12 mouse cellular contexts compared by ENCODE assay signal in the genomic region with DNA sequence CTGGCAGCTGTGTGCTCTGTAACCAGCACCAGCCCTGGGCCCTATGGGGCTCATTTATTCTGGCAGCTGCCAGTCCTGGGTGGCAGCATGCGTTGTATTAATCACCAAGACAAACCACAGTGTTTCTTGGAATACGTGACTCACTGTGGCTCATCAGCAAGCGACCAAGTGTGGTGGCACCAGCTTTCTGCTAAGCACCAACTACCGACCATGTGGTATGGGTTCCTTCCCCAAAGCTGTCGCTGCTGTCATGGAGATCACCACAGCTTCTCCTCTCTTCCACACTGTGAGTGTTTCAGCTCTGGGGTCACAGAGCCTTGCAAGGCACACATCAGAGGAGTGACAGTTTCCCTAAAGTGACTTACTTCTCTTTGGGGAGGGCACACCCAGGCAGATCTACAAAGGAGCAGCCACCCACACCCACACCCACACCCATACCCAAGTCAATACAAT.
DNase-seq lines count a peak whose midpoint lies in the region; ATAC-seq lines count a peak whose summit lies in the region.
"Had no signal": no experiment of that assay in that cellular context is flagged by ENCODE, and none has a peak within 500 bp of the region (broad histone marks: within the 10 kb centered on the region; RNA-seq: fewer than 3 reads in every experiment).

No protein-coding gene starts in this region.

- no peaks in the 10 kb centered on the region for H3K9me3 ChIP-seq in liver, embryonic 13.5 days (replicated peaks)
- H3K9me3 ChIP-seq: hindbrain, embryonic 13.5 days had no signal

- peak; percentile 19 for DNase-seq in spleen, adult 12 weeks (ENCODE audit: low spot score)
- no peak for DNase-seq in spleen, postnatal 14 days (ENCODE audit: low spot score in 2 of 2)
- DNase-seq in brain, adult 2 months (ENCODE audit: low read depth, low spot score) = peak; percentile 50
- peak; percentile 50 for DNase-seq in liver, embryonic 13.5 days
- DNase-seq in testis, postnatal 14 days (ENCODE audit: low spot score) = peak; percentile 32
- no peak for DNase-seq in cerebellum, adult 9-10 months
- DNase-seq in thymus, postnatal 36 days = no peak
- DNase-seq: cerebellum, adult 11-12 months; heart, adult 11 months; kidney, postnatal 10 days; thymus, postnatal 25 days had no signal

- H3K27ac ChIP-seq in liver, embryonic 13.5 days = peak overlapping the region; percentile 97
- H3K27ac ChIP-seq: hindbrain, embryonic 13.5 days had no signal

- peak overlapping the region; percentile 18 for H3K4me3 ChIP-seq in liver, embryonic 13.5 days (replicated peaks)
- H3K4me3 ChIP-seq: hindbrain, embryonic 13.5 days had no signal

- peak overlapping the region; percentile 55 for H3K4me2 ChIP-seq in liver, embryonic 13.5 days
- H3K4me2 ChIP-seq: hindbrain, embryonic 13.5 days had no signal

- WGBS in liver, embryonic 13.5 days (ENCODE audit: insufficient replicate concordance) = 20% methylated on average over 5 of the region's 5 CpGs

- no peaks in the 10 kb centered on the region for H3K27me3 ChIP-seq in liver, embryonic 13.5 days
- H3K27me3 ChIP-seq: hindbrain, embryonic 13.5 days had no signal

- no peaks in the 10 kb centered on the region for H3K36me3 ChIP-seq in liver, embryonic 13.5 days
- H3K36me3 ChIP-seq: hindbrain, embryonic 13.5 days had no signal

- H3K9ac ChIP-seq in liver, embryonic 13.5 days = peak overlapping the region; percentile 62
- H3K9ac ChIP-seq: hindbrain, embryonic 13.5 days had no signal

- ATAC-seq in liver, embryonic 13.5 days (ENCODE audit: low read depth) = peak; percentile 83

- peaks cover 59% of the 10 kb centered on the region for H3K4me1 ChIP-seq in liver, embryonic 13.5 days (replicated peaks)

Comparison
In these comparisons a context has a peak if more than half of its experiments do, and no peak if none do; other contexts are left out.
1. DNase-seq: peak in spleen, adult 12 weeks (single experiment), brain, adult 2 months (single experiment), liver, embryonic 13.5 days (single experiment) and testis, postnatal 14 days (single experiment); none in spleen, postnatal 14 days (0 of 2), cerebellum, adult 9-10 months (single experiment) and thymus, postnatal 36 days (0 of 2).